Mouse (Mus musculus): ENCODE measurements around the gene Tenm2.

Gene Tenm2

GRCm38 (mm10) chr11:36469811-36470551 is 765.8 kb downstream of the Tenm2 start:
- no peak for DNase-seq

- no peak for DNase-seq
Measured at GRCm38 (mm10) chr11:36458451-36458850, 777.3 kb downstream of the Tenm2 start.

- no peak for DNase-seq
Measured at GRCm38 (mm10) chr11:36454076-36454475, 781.7 kb downstream of the Tenm2 start.

GRCm38 (mm10) chr11:36452436-36452835 is 783.3 kb downstream of the Tenm2 start:
- DNase-seq, result no peak

- DNase-seq, result no peak
Measured at GRCm38 (mm10) chr11:36446351-36446750, 789.4 kb downstream of the Tenm2 start.

- DNase-seq, result no peak
Measured at GRCm38 (mm10) chr11:36443821-36444220, 791.9 kb downstream of the Tenm2 start.

- no peak for DNase-seq
Measured at GRCm38 (mm10) chr11:36441801-36442200, 794.0 kb downstream of the Tenm2 start.

- DNase-seq, result no peak
Measured at GRCm38 (mm10) chr11:36436251-36436650, 799.5 kb downstream of the Tenm2 start.

- DNase-seq, result no peak
Measured at GRCm38 (mm10) chr11:36428947-36429346, 806.8 kb downstream of the Tenm2 start.

- no peak for DNase-seq
Measured at GRCm38 (mm10) chr11:36424959-36425358, 810.8 kb downstream of the Tenm2 start.

GRCm38 (mm10) chr11:36420047-36420446 is 815.7 kb downstream of the Tenm2 start:
- no peak for DNase-seq

GRCm38 (mm10) chr11:36415244-36415643 is 820.5 kb downstream of the Tenm2 start:
- DNase-seq, result no peak

GRCm38 (mm10) chr11:36410881-36411280 is 824.9 kb downstream of the Tenm2 start:
- no peak for DNase-seq

- DNase-seq, result no peak
Measured at GRCm38 (mm10) chr11:36395803-36396710, 839.7 kb downstream of the Tenm2 start.

GRCm38 (mm10) chr11:36384696-36385095 is 851.1 kb downstream of the Tenm2 start:
- no peak for DNase-seq

GRCm38 (mm10) chr11:36371814-36372213 is 864.0 kb downstream of the Tenm2 start:
- no peak for DNase-seq

GRCm38 (mm10) chr11:36365067-36365466 is 870.7 kb downstream of the Tenm2 start:
- DNase-seq, result no peak

- DNase-seq, result no peak
Measured at GRCm38 (mm10) chr11:36364441-36364840, 871.3 kb downstream of the Tenm2 start.

- DNase-seq, result no peak
Measured at GRCm38 (mm10) chr11:36362514-36362913, 873.2 kb downstream of the Tenm2 start.

- DNase-seq, result no peak
Measured at GRCm38 (mm10) chr11:36353252-36353651, 882.5 kb downstream of the Tenm2 start.

GRCm38 (mm10) chr11:36351752-36352151 is 884.0 kb downstream of the Tenm2 start:
- no peak for DNase-seq

GRCm38 (mm10) chr11:36351341-36351740 is 884.4 kb downstream of the Tenm2 start:
- no peak for DNase-seq

- DNase-seq, result peak; percentile 8 to 17
Measured at GRCm38 (mm10) chr11:36350264-36350663, 885.5 kb downstream of the Tenm2 start.

- DNase-seq, result peak; percentile 28 to 35
Measured at GRCm38 (mm10) chr11:36349856-36350255, 885.9 kb downstream of the Tenm2 start.
